Mouse (Mus musculus) hematopoietic stem cell, adult 5-6 weeks (primary cell): ENCODE results near the gene Ube2b. TPM values are rescaled to one million over a fixed set of nuclear protein-coding genes. Genes with fewer than 3 reads are reported as not detected.

Experiments used
- ATAC-seq, 2 experiments: fragments of 125-278 bp in 1 of 2; replicated peaks in 1 of 2; 2 replicates each; pipeline ENCODE4 v1.8.0; 2016 to 2017; ENCODE audit warnings: inconsistent platforms in 2 of 2, mild to moderate bottlenecking in 2 of 2, moderate number of reproducible peaks in 2 of 2, low read depth in 1 of 2, moderate TSS enrichment in 1 of 2; ENCODE audit not compliant: low FRiP score in 2 of 2, poor library complexity in 2 of 2, severe bottlenecking in 2 of 2, insufficient read depth in 1 of 2, low TSS enrichment in 1 of 2
- total RNA-seq: library from RNA; stranded (forward); fragments of 172-1452, 232-1000 nt; gene quantifications from 2 replicates; pipeline ENCODE4 v1.2.3, GENCODE M21; 2017

Gene Ube2b
- total RNA-seq, 1 experiment from 2014 or later, result 136 TPM

GRCm38 (mm10) chr11:51999611-52000289 is 812 bp downstream of the Ube2b start:
- peak; percentile 3 to 15; a peak in 2 of 4 replicates for ATAC-seq

GRCm38 (mm10) chr11:51971644-51972043 is 28.9 kb downstream of the Ube2b start:
- ATAC-seq, result no peak

GRCm38 (mm10) chr11:51969511-51969910 is 31.1 kb downstream of the Ube2b start:
- ATAC-seq, result no peak

GRCm38 (mm10) chr11:51968896-51969295 is 31.7 kb downstream of the Ube2b start:
- ATAC-seq, result no peak

GRCm38 (mm10) chr11:51967443-51968401 is 32.8 kb downstream of the Ube2b start, which contains the start of gene Cdkn2aipnl:
Gene Cdkn2aipnl (plus strand): TSS chr11:51967661.
- ATAC-seq, result peak; percentile 94 to 97

GRCm38 (mm10) chr11:51966651-51967050 is 33.9 kb downstream of the Ube2b start:
- ATAC-seq, result no peak

GRCm38 (mm10) chr11:51962277-51962676 is 38.3 kb downstream of the Ube2b start:
- ATAC-seq, result no peak

GRCm38 (mm10) chr11:51961761-51962160 is 38.8 kb downstream of the Ube2b start:
- ATAC-seq, result peak in 1 of 2 experiments; percentile 36; a peak in 1 of 4 replicates

GRCm38 (mm10) chr11:51960967-51961471 is 39.5 kb downstream of the Ube2b start:
- ATAC-seq, result no peak

GRCm38 (mm10) chr11:51960061-51960460 is 40.5 kb downstream of the Ube2b start:
- no peak for ATAC-seq

- no peak for ATAC-seq
These were observed 41.1 kb downstream of the Ube2b start for GRCm38 (mm10) chr11:51959511-51959910.

- no peak for ATAC-seq
These were observed 42.8 kb downstream of the Ube2b start for GRCm38 (mm10) chr11:51957760-51958159.

GRCm38 (mm10) chr11:51956112-51956511 is 44.5 kb downstream of the Ube2b start:
- no peak for ATAC-seq

- ATAC-seq, result no peak
These were observed 48.6 kb downstream of the Ube2b start for GRCm38 (mm10) chr11:51951861-51952420.

- ATAC-seq, result no peak
These were observed 50.6 kb downstream of the Ube2b start for GRCm38 (mm10) chr11:51949919-51950318.

GRCm38 (mm10) chr11:51949155-51949840 is 51.3 kb downstream of the Ube2b start:
- no peak for ATAC-seq

GRCm38 (mm10) chr11:51946144-51946543 is 54.4 kb downstream of the Ube2b start:
- ATAC-seq, result no peak
